ENCODE assay signal across 8 mouse cellular contexts in genomic region chr7:16273081-16273765, GRCm38 (mm10). TPM values are rescaled to one million over a fixed set of nuclear protein-coding genes. Genes with fewer than 3 reads are reported as not detected.
DNase-seq lines count a peak whose midpoint lies in the region; ATAC-seq lines count a peak whose summit lies in the region.

Inafm1 (minus strand) TSS chr7:16273617.

- H3K36me3 ChIP-seq in lung, embryonic 16.5 days (ENCODE audit: control insufficient read depth, insufficient read depth, low read length): peaks cover 4% of the 10 kb centered on the region

- no peaks in the 10 kb centered on the region for H3K27me3 ChIP-seq in lung, embryonic 16.5 days (ENCODE audit: control insufficient read depth, insufficient read depth, low read depth, low read length)

- peak within 1 kb of the TSS; percentile 95 for H3K4me2 ChIP-seq in lung, embryonic 16.5 days (ENCODE audit: low read depth, low read length)

- WGBS in lung, embryonic 16.5 days: 1% methylated on average over 34 of the region's 49 CpGs

- peak within 1 kb of the TSS; percentile 95 for H3K27ac ChIP-seq in lung, embryonic 16.5 days (ENCODE audit: low read length)

- peak within 1 kb of the TSS; percentile 80 for H3K9ac ChIP-seq in lung, embryonic 16.5 days (ENCODE audit: low read length)

- no peaks in the 10 kb centered on the region for H3K9me3 ChIP-seq in lung, embryonic 16.5 days (ENCODE audit: control insufficient read depth, low read length)

- peaks cover 16% of the 10 kb centered on the region for H3K4me1 ChIP-seq in lung, embryonic 16.5 days (replicated peaks; ENCODE audit: control insufficient read depth, insufficient read depth, low read length)

- peak; percentile 96 for DNase-seq in Muller cell, postnatal 12 days (ENCODE audit: inconsistent ontology term)
- peak; percentile 85 for DNase-seq in cerebellum, adult 8-10 months
- DNase-seq in forelimb bud, embryonic 11.5 days (ENCODE audit: low read depth, low spot score): peak; percentile 91
- peak; percentile 87 for DNase-seq in heart, postnatal 4 days
- peak; percentile 93 for DNase-seq in layer of hippocampus, adult 9-11 months
- peak; percentile 65 for DNase-seq in ovary, postnatal 10 days (ENCODE audit: low spot score)
- DNase-seq in thymus, postnatal 14 days: peak; percentile 91

- peak; percentile 93 for ATAC-seq in lung, embryonic 16.5 days (ENCODE audit: low read depth)

- peak within 1 kb of the TSS; percentile 79 for H3K4me3 ChIP-seq in lung, embryonic 16.5 days (ENCODE audit: low read length)

RNA-seq across cellular contexts. Expression of gene Inafm1, which starts in this region (rescaled TPM):
- total RNA-seq in heart, postnatal 4 days (2021): 10 to 100 TPM; 12.5 to 13.6 TPM
- 12.1 and 12.3 TPM in 2 replicates for polyA plus RNA-seq in lung, embryonic 16.5 days (2015; fragmentation: Nextera tagmentation; extraction: Ambion mirVana)

Comparison
In these comparisons a context has a peak if more than half of its experiments do, and no peak if none do; other contexts are left out.
1. Peak in every context shown above with its lines: DNase-seq, ATAC-seq, H3K4me3 ChIP-seq and H3K27ac ChIP-seq.